Mouse (Mus musculus) c-Kit-positive CD71-negative TER-119-negative erythroid progenitor cells, embryonic 14.5 days (primary cell): Measurements from ENCODE around the gene Apbb2.
"Not testable (repeated sequence)": the region's sequence is repeated elsewhere in the genome, so short reads cannot be mapped to it uniquely, and the experiment has no call there.

Source experiments
- DNase-seq: peaks from one replicate; pipeline ENCODE4 v3.0.0-alpha.2; 2013; ENCODE audit warnings: low read depth

Apbb2 gene

DNA sequence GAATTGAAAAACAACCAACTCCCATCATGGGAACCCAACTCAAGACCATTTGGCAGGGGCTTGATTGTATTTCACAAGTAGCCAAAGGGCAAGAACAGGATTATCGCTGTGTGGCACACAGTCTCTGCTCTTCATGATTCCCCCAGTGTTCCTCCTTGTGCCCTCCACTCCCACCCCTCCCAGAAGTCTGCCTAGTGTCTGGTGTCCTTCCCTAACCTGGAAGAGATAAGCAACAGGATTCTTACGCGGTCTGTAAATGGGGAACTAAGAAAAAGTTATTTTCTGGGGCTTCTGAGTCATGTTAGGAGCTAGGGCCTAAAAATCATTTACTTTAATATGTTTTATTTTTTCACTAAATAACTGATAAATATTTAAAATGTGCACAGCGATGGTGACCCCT, 323.6 kb downstream of the Apbb2 start:
- no peak for DNase-seq

DNA sequence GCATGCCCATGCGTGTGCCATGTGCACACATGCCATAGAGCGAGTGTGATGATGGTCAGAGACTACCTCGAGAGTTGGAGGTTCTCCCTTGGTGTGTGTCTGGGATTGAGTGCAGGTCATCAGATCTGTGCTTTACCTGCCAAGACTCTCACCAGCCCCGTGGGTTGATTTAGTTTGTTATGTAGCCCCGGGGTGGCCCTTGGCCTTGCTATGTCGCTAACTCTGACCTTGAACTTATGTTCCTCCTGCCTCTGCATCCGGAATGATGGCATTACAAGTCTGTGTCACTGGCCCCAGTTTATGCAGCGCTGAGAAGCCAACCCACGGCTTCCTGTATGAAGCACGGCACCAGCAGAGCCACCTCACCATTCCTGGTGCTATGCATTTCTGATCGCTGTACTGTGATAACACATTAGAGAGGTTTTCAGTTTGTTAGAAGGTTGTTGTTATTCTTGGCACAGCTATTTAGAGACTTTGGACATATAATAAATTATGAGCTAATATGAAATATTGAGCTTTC, 324.4 kb downstream of the Apbb2 start:
- no peak for DNase-seq

DNA sequence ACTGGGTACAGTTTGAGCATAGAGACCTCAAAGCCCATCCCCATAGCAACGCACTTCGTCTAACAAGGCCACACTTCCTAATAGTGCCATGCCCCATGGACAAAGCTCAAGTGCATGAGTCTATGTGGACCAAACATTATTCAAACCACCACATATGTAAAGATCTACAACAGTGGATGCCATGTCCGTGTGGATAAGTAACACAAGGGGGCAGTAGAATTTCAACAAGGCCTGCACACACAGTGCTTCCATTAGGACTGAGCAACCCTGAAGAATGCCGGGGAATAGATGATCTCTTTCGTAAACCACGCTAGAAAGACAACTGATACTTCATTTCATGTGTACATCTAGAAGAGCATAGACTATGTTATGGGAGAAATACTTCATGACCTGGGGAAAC, 337.8 kb downstream of the Apbb2 start:
- no peak for DNase-seq

DNA sequence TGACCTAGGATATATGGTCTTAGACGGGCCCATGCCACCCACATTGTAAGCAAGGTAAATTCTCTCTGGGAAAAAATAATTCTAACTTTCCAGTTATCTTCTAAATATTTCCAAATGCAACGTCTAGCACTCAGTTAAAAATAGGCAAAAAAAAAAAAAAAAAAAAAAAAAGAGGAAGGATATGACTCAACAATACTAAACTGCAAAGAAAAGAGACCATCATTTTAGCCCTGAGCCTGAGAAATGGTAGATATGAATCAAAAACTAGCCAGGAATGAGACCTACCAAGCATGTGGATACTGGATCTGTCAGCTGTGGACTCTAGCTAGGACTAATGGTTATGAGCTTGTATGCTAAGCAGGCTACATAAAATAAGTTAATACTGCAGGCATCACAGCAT, 338.9 kb downstream of the Apbb2 start:
- no peak for DNase-seq

DNA sequence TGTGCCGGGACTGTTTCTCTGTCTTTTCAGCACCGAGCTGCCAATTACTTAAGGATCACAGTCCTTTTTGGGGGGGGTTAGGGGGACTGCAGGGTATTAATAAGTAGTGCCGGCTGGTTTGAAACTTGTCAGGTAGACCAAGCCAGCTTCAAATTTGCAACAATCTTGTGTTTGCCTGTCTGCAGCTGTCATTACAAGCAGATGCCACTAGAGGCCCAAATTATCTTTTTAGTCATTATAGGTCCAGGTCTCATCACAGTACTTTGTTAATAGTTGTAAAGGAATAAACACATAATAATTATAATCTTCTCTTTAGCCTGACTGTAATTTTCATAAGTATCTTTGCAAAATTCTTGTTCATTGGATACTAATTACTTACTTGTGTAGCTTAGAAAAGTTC, 344.2 kb downstream of the Apbb2 start:
- DNase-seq, result no peak

DNA sequence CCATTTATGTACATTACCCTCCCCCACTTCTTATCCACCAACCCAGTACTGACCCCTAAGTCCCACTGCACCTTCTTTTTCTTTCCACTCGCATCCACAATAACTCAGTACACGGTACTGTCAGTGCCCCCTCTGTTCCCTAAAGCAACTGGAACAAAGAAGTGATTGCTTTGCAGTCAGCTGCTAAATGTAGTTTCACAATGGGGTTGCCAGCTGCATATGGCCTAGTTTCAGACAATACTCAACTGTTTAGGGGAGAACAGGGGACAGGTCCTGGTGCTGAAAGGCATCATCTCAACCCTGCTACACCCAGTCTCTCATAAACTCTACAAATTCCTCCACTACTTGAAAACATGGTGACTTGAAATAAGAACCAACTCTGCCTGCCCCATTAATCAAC, 347.4 kb downstream of the Apbb2 start:
- DNase-seq, result no peak

DNA sequence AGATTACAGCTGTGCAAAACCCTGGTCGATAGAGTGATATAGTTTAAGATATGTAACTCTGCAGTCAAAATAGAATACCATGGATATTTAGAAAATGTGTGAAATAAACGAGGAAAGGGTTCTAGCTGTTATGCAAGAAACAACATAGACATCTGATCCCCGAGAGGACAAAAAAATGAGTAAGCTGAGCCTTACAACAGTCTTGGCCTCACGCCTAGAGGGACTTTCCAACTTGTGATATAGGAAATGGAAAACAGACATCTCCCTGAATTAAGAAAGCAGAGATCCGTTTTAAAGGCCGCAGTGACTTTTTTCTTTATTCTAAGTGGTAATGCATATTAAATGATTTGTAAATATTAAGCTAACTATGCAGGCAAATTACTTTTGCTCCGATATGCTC, 349.0 kb downstream of the Apbb2 start:
- DNase-seq, result no peak

DNA sequence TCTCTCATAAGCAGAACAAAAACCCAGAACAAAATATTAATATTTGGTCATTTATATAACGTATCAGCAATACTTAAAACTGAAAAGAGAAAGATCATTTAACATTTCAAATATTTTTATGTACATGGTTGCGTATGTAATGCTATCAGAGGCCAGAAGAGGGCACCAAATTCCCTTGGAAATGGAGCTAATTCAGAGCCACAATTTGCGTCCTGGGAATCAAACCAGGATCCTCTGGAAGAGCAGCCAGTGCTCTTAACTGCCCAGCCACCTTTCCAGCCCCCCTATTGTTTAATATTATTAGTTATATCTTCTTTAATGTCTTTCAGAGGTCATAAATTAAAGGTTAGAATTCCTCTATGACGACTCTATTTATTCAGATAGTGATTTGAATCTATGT, 355.2 kb downstream of the Apbb2 start:
- DNase-seq, result peak; percentile 29

DNA sequence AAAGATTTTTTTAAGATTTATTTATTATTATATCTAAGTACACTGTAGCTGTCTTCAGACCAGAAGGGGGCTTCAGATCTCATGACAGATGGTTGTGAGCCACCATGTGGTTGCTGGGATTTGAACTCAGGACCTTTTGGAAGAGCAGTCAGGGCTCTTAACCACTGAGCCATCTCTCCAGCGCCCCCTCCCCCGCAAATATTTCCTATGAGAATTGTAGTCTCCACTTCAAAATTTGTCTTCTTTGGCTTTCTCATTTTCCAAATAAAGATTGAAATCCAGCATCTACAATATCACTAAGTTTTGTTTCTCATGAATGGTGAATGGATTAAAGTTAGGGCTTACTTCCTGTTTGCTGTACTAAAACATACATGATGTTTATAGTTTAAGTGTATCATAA, 356.1 kb downstream of the Apbb2 start:
- no peak for DNase-seq

DNA sequence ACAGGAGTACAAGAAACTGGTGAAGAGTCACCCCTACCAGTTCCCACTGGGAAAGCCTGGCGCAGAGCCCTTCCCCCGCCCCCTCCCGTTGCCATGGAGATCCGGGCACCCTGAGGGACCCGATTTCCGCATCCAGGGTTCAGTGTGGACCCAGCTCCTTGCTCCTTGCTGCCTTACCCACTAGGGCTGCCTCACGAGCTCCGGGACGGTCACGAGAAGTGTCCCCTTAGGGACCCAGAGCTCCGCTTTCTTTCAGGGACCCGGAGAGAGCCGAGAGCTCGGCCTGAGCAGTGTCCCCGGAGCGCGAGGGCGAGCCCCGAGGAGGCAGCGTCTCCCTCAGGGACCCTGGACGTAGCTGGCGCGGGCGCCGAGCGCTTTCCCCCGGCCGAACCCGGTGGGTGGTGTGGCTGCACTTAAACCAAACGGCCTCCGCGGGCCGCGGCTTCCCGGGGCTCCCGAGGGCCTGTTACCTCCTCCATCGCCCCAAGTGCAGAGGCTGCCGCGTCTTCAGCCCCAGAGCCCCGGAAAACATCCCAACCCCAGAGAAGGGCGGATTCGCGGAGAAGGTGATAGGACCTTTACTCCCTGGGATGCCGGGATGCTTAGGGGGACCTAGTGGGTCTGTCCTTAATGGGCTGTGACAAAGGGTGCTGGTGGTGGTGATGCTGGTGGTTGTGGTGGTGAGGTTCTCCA, 358.7 kb downstream of the Apbb2 start, which contains the start of gene Nsun7:
Gene Nsun7, plus strand, starts transcription at position 142 of the 693 bp plus-strand sequence.
- DNase-seq, result no peak

DNA sequence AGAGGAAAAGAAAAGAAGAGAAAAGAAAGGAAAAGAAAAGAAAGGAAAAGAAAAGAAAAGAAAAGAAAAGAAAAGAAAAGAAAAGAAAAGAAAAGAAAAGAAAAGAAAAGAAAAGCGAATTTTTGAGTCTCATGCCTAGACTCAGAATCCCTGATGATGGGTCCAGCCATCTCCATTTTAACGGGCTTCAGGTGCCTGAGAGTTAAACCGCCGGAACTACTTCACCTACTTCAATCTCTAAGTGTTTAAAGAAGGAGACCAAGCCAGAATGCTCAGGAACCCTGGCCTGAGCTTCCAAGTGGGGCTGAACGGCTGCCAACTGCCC, 359.2 kb downstream of the Apbb2 start:
- DNase-seq, result not testable (repeated sequence)

DNA sequence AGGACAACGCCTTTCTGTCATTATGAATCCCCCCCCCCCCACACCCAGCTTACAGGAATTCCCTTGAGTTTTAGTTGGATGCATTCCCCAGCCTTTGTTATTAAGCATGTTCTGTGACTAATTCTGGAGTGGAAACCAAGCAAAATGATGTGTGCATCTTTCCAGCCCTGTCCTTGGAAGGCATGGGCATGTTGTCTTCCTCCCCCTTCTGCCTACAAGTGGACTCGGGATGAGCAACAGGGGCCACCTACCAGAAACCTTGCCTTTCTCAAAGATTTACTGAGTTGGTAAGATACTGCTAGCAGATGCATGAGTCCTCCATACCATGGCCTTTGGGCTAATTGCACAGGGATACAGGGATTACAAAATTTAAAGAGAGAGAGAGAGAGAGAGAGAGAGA, 359.6 kb downstream of the Apbb2 start:
- DNase-seq, result no peak

DNA sequence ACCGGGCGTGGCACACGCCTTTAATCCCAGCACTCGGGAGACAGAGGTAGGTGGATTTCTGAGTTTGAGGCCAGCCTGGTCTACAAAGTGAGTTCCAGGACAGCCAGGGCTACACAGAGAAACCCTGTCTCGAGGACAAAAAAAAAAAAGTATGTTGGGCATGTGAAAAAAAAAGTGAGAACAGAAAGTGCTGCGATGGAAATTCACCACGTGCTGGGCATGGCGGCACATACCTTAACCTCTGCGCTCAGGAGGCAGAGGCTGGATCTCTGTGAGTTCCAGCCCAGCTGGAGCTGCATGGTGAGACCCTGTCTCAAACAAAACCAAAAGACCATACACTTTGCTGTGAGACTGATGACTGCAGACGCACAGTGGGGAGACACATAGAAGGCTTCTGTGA, 363.5 kb downstream of the Apbb2 start:
- no peak for DNase-seq

DNA sequence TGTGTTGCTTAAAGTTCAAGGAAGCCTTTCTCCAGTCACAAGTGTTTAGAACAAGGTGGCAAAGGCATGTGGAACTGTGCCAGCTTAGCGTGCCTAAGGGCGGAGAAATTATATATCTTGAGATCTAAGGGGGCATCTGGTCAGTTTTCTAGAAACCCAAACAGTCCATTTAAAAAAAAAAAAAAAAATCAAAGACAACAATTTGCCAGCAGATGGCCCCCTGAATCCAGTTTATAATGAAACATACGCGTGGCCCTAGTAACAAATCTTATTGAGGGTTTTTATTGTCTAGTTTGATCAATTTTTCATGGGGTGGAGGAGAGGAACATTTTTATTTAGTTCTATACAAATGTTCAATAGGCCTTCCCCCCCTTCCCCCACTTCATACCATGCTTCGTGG, 365.4 kb downstream of the Apbb2 start:
- DNase-seq, result no peak
